Mouse (Mus musculus) forelimb bud, embryonic 11.5 days (tissue): Measurements from ENCODE around the gene Gm29609.

Experiments
- DNase-seq: peaks from one replicate; pipeline ENCODE4 v3.0.0-alpha.2; 2012; ENCODE audit warnings: low read depth, low spot score

The Gm29609 gene

GRCm38 (mm10) chr5:31198170-31198569 lies 18.5 kb upstream of the Gm29609 start:
- no peak for DNase-seq

- DNase-seq: no peak
Measured at GRCm38 (mm10) chr5:31197072-31197471, 17.4 kb upstream of the Gm29609 start.

DNA sequence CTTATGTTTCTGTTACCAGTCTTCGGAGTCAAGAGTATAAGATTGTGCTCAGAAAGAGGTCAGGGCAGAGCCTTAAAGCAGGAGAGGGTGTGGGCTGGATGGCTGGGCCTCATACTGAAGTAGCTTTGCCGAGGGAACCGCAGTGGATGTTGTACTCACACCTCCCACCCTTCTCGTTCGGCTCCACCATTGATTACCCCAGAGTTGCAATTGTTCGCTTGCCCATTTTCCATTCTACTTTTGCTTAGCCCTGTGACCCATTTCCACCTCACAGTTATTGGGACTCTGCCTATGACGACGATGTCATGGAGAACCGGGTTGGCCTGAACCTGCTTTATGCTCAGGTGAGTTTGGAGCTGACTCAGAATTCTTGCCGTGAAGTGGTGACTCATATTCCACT lies 16.5 kb upstream of the Gm29609 start:
- no peak for DNase-seq

DNA sequence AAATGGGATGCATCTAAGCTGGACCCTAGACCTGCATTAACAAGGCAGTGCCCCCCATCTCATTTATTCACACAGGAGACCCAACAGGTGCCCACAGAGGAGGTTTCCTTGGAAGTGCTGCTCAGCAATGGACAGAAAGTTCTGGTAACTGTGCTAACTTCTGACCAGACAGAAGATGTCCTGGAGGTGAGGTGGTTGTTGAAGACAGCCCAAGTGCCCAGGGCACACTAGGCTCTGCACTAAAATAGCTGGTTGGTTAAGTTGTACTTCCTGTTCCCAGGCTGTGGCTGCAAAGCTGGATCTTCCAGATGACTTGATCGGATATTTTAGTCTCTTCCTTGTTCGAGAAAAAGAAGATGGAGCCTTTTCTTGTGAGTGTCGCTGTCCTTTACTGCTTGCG lies 16.0 kb upstream of the Gm29609 start:
- DNase-seq: no peak

DNA sequence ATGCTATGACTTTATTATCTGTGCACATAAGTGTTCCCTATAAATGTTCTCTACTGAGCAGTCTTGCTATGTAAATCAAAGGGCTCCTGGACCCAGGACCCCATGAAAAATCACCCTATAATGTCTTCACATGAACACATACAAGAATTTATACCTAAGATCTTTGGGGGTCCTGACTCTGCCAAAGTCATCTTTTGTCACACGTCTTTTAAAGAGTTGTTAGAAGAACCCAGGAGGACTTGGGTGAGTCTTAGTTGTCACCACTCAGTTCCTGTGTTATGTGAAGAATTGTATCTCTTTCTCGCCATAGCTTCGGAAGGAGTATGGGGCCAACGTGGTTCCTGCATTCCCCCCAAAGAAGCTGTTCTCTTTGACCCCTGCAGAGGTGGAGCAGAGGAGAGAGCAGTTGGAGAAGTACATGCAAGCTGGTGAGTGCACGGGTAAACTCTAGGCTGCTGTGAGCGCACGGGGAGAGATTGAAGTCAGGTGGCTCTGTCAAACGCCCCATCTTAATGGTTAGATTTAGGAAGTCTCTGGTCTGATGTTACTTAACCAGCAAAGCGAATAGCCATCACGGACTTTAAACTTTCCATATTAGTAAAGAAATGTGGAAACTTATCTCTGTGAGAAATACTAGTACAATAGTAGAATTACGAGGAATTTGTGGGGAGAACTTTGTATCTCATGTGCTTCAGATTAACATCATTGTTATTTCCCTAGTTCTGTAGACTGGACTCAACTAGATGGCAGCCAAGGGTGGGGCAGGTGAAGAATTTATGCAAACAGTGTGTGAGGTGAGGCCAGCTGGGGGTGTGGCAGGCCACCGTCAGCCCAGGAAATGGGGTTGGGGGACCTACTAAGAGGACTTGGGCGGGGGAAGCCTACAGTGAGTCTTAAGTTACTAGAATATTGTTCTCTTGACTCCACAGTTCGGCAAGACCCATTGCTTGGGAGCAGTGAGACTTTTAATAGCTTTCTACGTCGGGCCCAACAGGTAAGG lies 15.1 kb upstream of the Gm29609 start:
- DNase-seq: no peak

- DNase-seq: peak; percentile 12
Measured at GRCm38 (mm10) chr5:31193631-31194281, 14.0 kb upstream of the Gm29609 start.

GRCm38 (mm10) chr5:31192939-31193630 lies 13.4 kb upstream of the Gm29609 start, which contains the start of the genes Snx17 and Eif2b4:
Gene Snx17, plus strand, starts transcription at chr5:31193227.
Gene Eif2b4, minus strand, starts transcription at chr5:31193430.
- DNase-seq: peak; percentile 99

DNA sequence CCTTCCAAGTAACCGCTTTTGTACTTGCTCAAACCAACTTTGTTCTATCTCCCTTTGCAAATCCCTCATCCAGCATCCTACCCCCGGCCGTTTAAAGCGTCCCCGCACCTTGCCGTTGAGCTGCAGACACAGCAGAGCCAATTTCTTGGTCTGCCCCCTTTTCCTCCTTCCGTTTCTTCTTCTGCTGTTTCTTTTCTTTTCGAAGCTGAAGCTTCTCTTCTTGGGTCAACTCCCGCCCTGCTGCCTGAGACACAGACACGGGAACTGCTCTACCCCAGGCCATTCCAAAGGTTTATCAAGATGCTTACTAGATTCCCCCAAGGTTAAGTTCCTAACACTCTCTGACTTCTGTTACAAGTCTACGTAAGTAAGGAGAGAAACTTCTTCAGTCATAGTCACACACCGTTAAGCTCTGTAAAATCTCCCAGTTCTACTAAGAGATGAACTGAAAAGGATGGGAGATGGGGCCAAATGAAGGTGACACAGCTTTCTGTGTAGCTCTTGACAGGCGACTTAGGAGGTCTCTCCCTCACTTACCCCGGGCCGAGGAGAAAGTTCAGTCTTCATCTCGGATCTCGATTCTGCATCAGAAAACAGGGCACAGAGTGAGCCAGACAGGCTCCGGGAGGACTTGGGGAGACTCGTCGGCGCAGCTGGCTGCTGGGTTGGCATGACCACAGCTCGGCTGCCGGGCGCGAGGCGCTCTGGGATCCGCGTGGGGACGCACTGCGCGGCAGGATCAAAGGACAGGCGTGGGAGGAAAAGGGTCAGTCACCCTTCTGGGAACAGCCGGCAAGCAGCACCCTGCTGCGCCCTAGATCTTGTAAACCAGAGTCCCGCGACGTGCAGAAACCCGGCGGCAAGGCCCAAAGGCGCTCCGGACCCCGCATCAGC lies 12.6 kb upstream of the Gm29609 start:
- DNase-seq: peak; percentile 61

GRCm38 (mm10) chr5:31190201-31190600 lies 10.5 kb upstream of the Gm29609 start:
- DNase-seq: no peak

- no peak for DNase-seq
Measured at GRCm38 (mm10) chr5:31188223-31188840, 8.6 kb upstream of the Gm29609 start.

DNA sequence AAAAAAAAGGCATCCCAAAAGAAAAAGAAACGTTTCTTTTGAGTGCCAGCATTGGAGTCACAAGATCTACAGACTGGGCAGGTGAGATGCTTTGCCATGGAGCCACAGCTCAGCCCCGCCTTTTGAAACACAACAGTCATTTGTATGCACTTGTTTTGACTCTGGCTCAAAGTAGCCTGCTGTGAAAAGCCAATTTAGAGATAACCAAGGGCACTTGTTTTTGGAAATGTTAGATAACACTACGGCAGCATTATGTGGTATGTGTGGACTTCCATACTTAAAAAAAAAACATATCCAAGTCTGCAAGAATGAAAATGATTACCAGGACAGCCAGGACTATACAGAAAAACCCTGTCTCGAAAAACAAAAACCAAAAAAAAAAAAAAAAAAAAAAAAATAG lies 4.0 kb upstream of the Gm29609 start:
- no peak for DNase-seq

- DNase-seq: no peak
Measured at GRCm38 (mm10) chr5:31181183-31181770, 1.6 kb upstream of the Gm29609 start.

GRCm38 (mm10) chr5:31179301-31179765 lies 378 bp downstream of the Gm29609 start:
- peak; percentile 21 for DNase-seq

DNA sequence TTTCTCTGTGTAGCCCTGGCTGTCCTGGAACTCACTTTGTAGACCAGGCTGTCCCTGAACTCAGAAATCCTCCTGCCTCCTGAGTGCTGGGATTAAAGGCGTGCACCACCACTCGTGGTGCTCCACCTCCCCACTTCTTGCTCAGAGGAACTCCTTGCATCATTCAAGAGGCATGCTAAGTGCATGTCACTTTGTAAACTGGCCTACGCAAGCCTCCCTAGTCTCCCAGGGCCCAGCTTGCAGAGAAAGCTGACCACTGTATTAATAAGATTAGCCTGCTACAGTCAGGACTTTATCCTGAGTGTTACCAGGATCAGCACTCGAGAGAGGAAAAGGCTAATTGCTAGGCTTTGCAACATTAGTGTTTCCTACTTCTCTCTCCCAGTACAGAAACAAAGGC lies 11.1 kb downstream of the Gm29609 start:
- DNase-seq: no peak

- DNase-seq: no peak
Measured at GRCm38 (mm10) chr5:31164878-31165277, 14.8 kb downstream of the Gm29609 start.

- no peak for DNase-seq
Measured at GRCm38 (mm10) chr5:31162462-31162861, 17.2 kb downstream of the Gm29609 start.

- DNase-seq: peak; percentile 88
Measured at GRCm38 (mm10) chr5:31154152-31154553, 25.6 kb downstream of the Gm29609 start, which contains the start of gene Mpv17. Gene Mpv17, minus strand, starts transcription at chr5:31154251.

- no peak for DNase-seq
Measured at GRCm38 (mm10) chr5:31153516-31154151, 26.1 kb downstream of the Gm29609 start.

- DNase-seq: no peak
Measured at GRCm38 (mm10) chr5:31151746-31152145, 28.0 kb downstream of the Gm29609 start.
